Mouse (Mus musculus): ENCODE measurements at regions not wholly inside any gene's neighbourhood (a gene's known extent, or its start where the extent isn't known, plus 50 kb on each side); places are given as distances from the start of the nearest gene placed in this dataset.

DNA sequence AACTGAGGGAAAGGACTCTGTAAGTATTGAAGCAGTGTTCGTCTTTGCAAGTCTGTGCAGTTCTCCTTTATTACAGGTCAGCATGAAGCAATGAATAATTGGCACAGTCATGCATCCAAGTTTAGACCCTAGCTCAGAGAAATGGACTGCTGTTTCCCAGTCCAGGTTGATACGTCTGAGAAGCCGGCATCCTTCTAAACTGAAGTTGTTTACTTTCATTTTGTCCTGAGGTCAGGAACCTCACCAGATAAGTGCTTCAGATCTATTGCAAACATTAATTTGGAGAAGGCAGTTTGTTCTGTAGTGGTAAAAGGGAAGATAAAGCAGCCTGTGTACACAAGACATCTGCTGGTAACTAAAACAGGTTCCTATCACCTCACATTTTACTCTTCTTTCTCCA is 1165.6 kb upstream of the Tenm4 start:
- TF ChIP-seq CTCF (IDR thresholded peaks at IDR 0.05; ENCODE audit: borderline replicate concordance, extremely low read depth, insufficient read depth, insufficient read length) (no peak), POLR2A (IDR thresholded peaks at IDR 0.05; ENCODE audit: borderline replicate concordance, extremely low read depth, insufficient read depth, insufficient read length, poor library complexity, severe bottlenecking) (no peak)
